Mouse (Mus musculus) left cerebral cortex, adult 2 months (tissue): ENCODE measurements around the gene Filip1l. TPM values are rescaled to one million over a fixed set of nuclear protein-coding genes. Genes with fewer than 3 reads are reported as not detected.

Experiments
- DNase-seq, 2 experiments: peaks; one replicate each; pipeline ENCODE4 v3.0.0; 2021 to 2022; ENCODE audit warnings: low spot score in 2 of 2, mixed read lengths in 1 of 2; ENCODE audit errors: extremely low spot score in 1 of 2
- H3K27ac ChIP-seq: fragments of 200-600 bp; 2 replicates; pipeline ENCODE4 v1.8.1; 2022
- H3K4me3 ChIP-seq: fragments of 200-600 bp; 2 replicates; pipeline ENCODE4 v1.8.1; 2022
- CTCF ChIP-seq: fragments of 200-600 bp; IDR thresholded peaks from 2 replicates; pipeline ENCODE4 v1.8.1; 2022; ENCODE audit warnings: antibody characterized with exemption, mild to moderate bottlenecking, moderate library complexity
- intact Hi-C: fragments of 180-260 bp; cut with DNase I; formaldehyde crosslinking; loops from one replicate; pipeline ENCODE4 v1.15.1; 2025
- total RNA-seq, 2 experiments: library from RNA; stranded (reverse); gene quantifications; 2 replicates each; pipeline ENCODE4 v1.2.3; 2021

Filip1l gene
- total RNA-seq, 2 experiments from 2014 or later, result 3.0 to 3.7 TPM

GRCm38 (mm10) chr16:57502230-57502629, 149.3 kb downstream of the Filip1l start:
- intact Hi-C loops, result no loop called here
- H3K27ac ChIP-seq, result no peak overlapping the region
- TF ChIP-seq CTCF, result no peak
- no peak overlapping the region for H3K4me3 ChIP-seq
- no peak for DNase-seq

- TF ChIP-seq CTCF, result no peak
- no peak overlapping the region for H3K4me3 ChIP-seq
- DNase-seq, result no peak
- H3K27ac ChIP-seq, result no peak overlapping the region
- intact Hi-C loops, result no loop called here
These were observed 149.9 kb downstream of the Filip1l start for GRCm38 (mm10) chr16:57502761-57503160.

- Histone ChIP-seq H3K4me3 (no peak overlapping the region), H3K27ac (no peak overlapping the region)
- TF ChIP-seq CTCF, result no peak
- intact Hi-C loops, result no loop called here
- no peak for DNase-seq
These were observed 151.8 kb downstream of the Filip1l start for GRCm38 (mm10) chr16:57504728-57505127.

DNA sequence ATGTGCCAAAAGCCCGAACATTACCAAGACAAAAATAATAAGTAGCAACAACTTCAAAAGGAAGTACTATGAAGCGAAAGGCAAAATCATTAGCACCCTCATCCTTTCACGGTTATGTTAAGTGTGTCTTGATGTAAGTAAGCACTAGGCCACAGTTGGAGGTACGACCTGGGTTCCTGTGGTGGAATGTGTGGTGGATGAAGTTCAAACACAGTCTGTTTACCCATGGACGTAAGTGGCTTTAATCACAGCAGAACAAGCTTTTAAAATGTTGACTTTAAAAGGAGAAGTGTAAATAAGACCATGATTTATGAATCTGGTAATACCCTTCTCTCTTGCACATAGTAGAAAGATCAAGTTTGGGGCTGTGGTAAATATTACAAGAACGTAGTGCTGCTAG, 153.2 kb downstream of the Filip1l start:
- intact Hi-C loops, result no loop called here
- H3K27ac ChIP-seq, result no peak overlapping the region
- no peak for DNase-seq
- no peak for TF ChIP-seq CTCF
- H3K4me3 ChIP-seq, result no peak overlapping the region

DNA sequence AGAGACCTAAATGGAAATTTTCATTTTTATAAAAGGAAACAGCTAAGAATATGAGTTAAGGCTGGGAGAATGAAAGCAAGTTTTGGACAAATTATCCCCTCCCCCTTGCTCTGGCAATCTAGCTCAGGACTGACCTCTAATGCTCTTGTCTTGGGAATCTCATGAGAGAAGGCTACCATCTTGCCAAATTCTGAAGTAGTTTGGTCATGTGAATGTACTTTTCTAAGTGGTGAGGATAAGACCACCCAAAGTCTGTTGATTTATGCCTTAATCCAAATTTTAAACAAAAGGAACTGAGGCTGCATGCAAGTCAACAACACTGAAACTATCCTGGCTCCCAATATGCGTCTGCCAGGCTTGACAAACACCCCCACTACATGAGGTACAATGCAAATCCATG, 155.5 kb downstream of the Filip1l start:
- no peak for TF ChIP-seq CTCF
- H3K4me3 ChIP-seq, result no peak overlapping the region

GRCm38 (mm10) chr16:57509099-57509498, 156.2 kb downstream of the Filip1l start:
- H3K4me3 ChIP-seq, result no peak overlapping the region
- DNase-seq, result no peak
- no peak overlapping the region for H3K27ac ChIP-seq
- TF ChIP-seq CTCF, result no peak
- intact Hi-C loops, result no loop called here

More for the DNA sequence above, 155.5 kb downstream of the Filip1l start:
- intact Hi-C loops, result no loop called here
- H3K27ac ChIP-seq, result no peak overlapping the region
- DNase-seq, result no peak

GRCm38 (mm10) chr16:57513562-57513961, 160.7 kb downstream of the Filip1l start:
- Histone ChIP-seq H3K4me3 (no peak overlapping the region), H3K27ac (no peak overlapping the region)
- intact Hi-C loops, result no loop called here
- no peak for DNase-seq
- no peak for TF ChIP-seq CTCF

DNA sequence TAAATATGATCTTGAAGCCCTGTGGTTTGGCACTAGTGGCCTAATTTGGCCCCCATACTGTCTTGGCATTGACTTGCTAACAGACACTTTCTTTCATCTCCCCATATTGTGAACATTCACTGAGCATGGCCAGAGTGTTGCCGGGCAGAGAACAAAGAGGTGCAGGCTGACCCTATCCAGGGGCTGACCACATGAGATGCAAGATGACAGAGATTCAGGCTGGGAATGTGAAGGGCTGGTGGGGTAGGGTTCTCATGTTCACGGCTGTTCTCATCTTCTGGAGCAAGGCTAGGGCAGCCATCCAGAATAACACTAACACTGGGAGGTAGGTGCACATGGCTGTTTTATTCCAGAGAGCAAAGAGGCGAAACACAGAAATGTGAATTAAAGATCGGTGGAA, 161.5 kb downstream of the Filip1l start:
- TF ChIP-seq CTCF, result no peak
- Histone ChIP-seq H3K27ac (no peak overlapping the region), H3K4me3 (no peak overlapping the region)
- DNase-seq, result no peak
- intact Hi-C loops, result no loop called here

DNA sequence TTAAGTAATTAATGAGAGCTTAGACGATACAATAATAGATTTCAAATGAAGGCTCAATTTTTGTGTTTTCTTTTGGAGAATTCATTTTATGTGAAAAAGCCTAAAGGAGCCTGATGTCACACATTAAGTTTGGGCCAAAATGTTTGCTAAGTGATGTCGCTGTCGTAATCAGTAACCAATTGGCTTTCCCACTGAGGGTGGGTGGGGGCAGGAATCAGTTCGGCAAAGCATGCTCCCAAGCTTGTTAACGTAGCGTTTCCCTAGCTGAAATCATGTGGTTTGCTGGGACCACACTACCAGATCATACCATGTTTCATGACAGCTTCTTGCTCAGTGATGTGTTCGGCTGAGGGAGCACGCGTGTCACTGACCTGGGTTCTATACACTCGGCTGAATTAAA, 162.7 kb downstream of the Filip1l start:
- DNase-seq, result no peak
- Histone ChIP-seq H3K4me3 (no peak overlapping the region), H3K27ac (no peak overlapping the region)
- no peak for TF ChIP-seq CTCF
- intact Hi-C loops, result no loop called here

DNA sequence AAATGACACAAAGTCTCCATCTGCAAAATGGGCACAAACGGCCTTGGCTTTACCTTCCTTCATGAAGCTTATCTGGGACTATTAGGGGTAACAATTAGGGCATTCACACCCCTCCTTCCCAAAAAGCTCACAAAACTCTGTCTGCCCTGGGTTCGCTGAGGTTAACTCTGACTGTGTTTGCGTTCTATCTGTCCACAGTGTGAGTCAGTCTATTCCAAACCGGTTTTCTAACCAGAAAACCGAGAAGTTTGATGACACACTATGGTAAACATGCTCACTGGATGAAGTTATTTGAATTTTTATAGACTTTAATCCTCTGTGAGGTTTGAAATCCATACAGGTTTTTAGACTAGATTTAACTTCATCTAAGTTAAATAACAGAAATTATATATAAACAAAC, 172.2 kb downstream of the Filip1l start:
- no peak for TF ChIP-seq CTCF
- intact Hi-C loops, result no loop called here
- no peak overlapping the region for H3K4me3 ChIP-seq
- DNase-seq, result no peak
- H3K27ac ChIP-seq, result no peak overlapping the region

DNA sequence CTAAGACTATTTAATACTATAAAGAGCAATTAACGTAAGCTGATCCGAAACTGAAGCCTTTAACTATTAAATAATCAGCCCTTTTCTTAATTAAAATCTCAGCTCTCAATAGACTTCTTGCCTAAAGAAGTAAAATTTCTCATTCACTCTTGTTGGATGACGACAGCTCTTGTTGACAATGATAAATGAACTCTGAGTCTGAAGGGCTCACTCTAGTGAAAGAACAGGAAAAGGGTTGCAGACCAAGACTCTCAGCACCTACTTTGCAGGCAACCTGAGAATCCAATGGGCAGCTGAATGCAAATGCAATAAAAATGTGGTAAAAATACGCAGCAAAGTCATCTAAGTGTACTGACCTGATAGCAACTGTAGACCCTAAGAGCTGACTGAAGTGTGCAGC, 172.6 kb downstream of the Filip1l start:
- intact Hi-C loops, result no loop called here
- H3K4me3 ChIP-seq, result no peak overlapping the region
- DNase-seq, result no peak
- H3K27ac ChIP-seq, result no peak overlapping the region
- TF ChIP-seq CTCF, result no peak

- H3K4me3 ChIP-seq, result no peak overlapping the region
- no peak overlapping the region for H3K27ac ChIP-seq
- DNase-seq, result no peak
- no peak for TF ChIP-seq CTCF
- intact Hi-C loops, result no loop called here
These were observed 174.0 kb downstream of the Filip1l start for GRCm38 (mm10) chr16:57526893-57527292.

DNA sequence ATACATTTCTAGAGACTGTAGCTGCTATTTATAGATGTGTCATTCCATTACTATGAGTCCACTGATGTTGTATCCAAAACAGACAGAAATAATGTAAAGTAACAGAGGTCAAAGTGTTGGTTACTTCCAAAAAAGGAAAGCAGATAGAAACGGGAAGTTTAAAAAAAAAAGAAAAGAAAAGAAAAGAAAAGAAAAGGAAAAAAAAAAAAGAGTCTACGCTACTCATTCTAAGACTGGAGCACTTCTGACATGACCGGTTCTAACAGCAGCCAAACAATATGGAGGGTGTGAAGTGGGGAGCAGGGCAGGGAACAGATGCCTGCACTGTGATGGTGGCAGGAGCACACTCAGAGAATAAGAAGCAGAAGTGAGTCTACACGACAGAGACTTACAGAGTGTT, 175.6 kb downstream of the Filip1l start:
- Histone ChIP-seq H3K4me3 (no peak overlapping the region), H3K27ac (no peak overlapping the region)
- intact Hi-C loops, result no loop called here
- TF ChIP-seq CTCF, result no peak
- no peak for DNase-seq

DNA sequence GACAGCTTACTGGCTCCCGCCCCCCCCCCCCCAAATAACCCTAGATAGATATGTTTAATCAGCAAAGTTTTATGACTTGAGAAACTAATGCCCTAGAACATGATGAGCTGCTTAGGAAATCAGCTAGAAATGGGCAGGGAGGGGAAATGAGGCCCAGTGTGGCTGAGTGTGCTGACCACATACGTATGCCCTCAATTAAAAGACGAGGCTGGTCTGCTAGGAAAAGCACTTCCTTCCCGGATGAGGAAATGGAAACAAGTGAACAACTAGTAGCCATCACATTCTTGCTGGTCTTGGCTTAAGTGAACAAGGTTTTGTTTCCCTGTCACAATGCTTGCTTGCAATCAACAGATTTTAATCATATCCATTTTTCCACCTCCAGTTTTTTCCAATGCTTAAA, 177.7 kb downstream of the Filip1l start:
- H3K4me3 ChIP-seq, result no peak overlapping the region
- H3K27ac ChIP-seq, result no peak overlapping the region
- TF ChIP-seq CTCF, result no peak
- DNase-seq, result no peak
- intact Hi-C loops, result no loop called here
